Mouse (Mus musculus) large intestine, adult 2 months (tissue): Measurements from ENCODE around the gene Fgfr2. TPM values are rescaled to one million over a fixed set of nuclear protein-coding genes. Genes with fewer than 3 reads are reported as not detected.

Experiments used
- DNase-seq: peaks from one replicate; pipeline ENCODE4 v3.0.0-alpha.2; 2012; ENCODE audit warnings: low read depth, low spot score
- WGBS: fragments of 180-500 bp; shearing (Covaris S2); methylation state at CpG from one replicate; pipeline ENCODE4 v1.1.7; 2018; 5-methylcytosine and 5-hydroxymethylcytosine counted together
- polyA plus RNA-seq: library from polyadenylated mRNA; depleted of rRNA; stranded (reverse); fragments of >200 nt; gene quantifications from 2 replicates; pipeline ENCODE4 v1.2.3, GENCODE M21; 2012

The Fgfr2 gene
- polyA plus RNA-seq, 1 experiment: 35.0 TPM

- 90% methylated on average over 16 of the region's 16 CpGs for WGBS
Measured at GRCm38 (mm10) chr7:130269124-130269867, 2853.9 kb downstream of the Fgfr2 start.

DNA sequence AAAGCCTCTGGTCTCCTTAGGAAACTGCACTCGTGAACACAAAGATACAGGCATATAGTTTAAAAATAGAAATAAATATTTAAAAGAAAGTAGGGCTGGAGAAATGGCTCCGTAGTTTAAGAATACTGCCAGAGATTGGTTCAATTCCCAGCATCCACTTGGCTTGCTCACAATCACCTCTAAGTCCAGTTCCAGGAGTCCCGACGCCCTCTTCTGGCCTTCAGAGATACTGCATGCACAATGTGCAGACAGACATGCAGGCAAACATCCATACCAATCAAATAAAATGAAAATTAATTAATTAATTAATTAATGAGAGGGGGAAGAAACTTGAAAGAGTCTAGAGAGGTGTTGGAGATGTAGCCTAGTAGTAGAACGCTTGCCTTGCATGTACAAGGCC is 2856.1 kb downstream of the Fgfr2 start:
- DNase-seq: no peak
- WGBS: 51% methylated on average over 5 of the region's 5 CpGs

More at GRCm38 (mm10) chr7:130269124-130269867, 2853.9 kb downstream of the Fgfr2 start:
- DNase-seq: no peak

- no peak for DNase-seq
- WGBS: under 1% methylated on average over 49 of the region's 52 CpGs
Measured at GRCm38 (mm10) chr7:130266166-130266490, 2857.0 kb downstream of the Fgfr2 start.

- no peak for DNase-seq
- under 1% methylated on average over 58 of the region's 58 CpGs for WGBS
Measured at GRCm38 (mm10) chr7:130265319-130266165, 2857.6 kb downstream of the Fgfr2 start.

DNA sequence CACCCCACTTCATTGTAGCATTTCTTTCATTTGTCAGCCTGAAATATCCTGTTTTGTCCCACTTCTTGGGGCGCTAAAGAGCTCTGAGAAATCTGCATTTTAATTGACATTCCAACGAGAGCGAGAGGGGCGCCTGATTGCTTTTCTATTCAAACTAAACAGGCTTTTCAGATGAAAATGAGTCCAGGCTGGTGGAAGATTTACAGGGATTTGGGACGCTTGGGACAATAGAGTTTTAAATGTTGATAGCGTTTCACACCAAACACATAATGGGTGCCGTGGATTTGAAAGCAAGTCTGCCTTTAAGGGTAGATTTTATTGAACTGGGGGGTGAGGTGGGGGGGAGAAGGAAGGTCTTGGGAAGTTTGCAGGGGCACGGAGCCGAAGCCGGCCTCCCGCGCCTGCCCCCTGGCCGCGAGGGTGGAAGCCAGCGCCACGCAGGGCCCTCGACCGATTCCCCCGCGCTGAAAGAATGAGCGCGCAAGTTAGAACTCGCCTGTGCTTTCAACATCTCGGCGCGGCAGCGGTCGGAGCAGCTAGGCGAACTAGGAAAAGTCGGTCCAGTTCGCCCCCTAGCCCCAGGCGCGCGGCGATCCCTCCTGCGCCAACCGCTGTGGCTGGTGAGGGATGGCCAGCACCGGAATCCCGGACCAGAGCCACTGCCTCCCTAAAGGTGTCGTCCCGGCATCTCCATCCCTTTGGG is 2858.4 kb downstream of the Fgfr2 start:
- under 1% methylated on average over 41 of the region's 41 CpGs for WGBS
- DNase-seq: no peak

GRCm38 (mm10) chr7:130263799-130264351 is 2859.3 kb downstream of the Fgfr2 start:
- WGBS: 13% methylated on average over 20 of the region's 20 CpGs
- no peak for DNase-seq

DNA sequence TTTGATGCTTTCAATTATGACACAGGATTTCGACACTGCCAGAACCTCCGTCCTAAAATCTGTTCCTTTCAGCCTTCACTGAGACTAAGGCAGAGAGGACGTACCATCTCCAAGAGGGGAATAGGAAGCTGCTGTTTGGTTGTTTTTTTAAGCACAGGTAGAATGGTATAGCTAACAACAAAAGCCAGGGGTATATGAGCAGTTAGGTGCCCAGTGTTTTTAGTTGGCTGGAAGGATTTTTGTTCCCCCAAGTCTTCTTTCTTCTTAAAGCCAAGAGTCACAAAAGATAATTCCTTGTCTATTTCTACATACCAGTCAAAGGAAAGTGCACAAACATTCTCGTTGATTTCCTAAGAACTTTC is 2859.9 kb downstream of the Fgfr2 start:
- DNase-seq: no peak
- 50% methylated on average over 4 of the region's 4 CpGs for WGBS

DNA sequence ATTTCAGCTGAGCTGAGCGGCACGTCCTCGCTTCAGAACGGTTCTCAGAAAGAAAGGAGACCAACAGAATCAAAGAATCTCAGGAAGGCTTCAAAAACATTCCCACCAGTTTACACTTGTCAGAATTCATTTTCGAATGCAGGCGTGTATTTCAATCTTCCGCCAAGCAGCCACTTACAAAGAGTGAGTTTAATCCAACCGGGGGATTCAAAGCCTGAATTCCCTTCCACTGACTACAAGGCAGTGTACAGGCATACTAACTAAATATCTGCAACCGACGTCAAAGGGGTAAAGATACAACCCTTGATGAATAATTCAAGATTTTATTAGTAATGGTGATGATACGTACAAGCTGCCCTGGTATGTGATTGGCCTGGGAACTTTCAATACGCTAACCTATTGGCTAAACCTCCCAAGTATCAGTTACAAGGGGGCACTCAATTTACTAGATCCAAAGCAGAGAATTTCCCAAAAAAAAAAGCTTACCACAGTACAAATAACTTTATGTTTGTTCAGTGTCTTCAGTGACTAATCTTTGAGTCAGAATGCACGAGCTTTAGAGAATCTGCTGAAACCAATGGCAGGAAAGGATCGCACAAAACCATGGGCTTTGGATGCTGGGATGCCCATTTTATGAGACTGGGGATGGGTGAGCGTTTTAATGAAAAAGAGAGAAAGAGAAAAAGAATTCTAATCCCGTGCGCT is 2860.5 kb downstream of the Fgfr2 start:
- 68% methylated on average over 17 of the region's 17 CpGs for WGBS
- no peak for DNase-seq

GRCm38 (mm10) chr7:130261684-130262527 is 2861.2 kb downstream of the Fgfr2 start:
- 65% methylated on average over 17 of the region's 17 CpGs for WGBS

DNA sequence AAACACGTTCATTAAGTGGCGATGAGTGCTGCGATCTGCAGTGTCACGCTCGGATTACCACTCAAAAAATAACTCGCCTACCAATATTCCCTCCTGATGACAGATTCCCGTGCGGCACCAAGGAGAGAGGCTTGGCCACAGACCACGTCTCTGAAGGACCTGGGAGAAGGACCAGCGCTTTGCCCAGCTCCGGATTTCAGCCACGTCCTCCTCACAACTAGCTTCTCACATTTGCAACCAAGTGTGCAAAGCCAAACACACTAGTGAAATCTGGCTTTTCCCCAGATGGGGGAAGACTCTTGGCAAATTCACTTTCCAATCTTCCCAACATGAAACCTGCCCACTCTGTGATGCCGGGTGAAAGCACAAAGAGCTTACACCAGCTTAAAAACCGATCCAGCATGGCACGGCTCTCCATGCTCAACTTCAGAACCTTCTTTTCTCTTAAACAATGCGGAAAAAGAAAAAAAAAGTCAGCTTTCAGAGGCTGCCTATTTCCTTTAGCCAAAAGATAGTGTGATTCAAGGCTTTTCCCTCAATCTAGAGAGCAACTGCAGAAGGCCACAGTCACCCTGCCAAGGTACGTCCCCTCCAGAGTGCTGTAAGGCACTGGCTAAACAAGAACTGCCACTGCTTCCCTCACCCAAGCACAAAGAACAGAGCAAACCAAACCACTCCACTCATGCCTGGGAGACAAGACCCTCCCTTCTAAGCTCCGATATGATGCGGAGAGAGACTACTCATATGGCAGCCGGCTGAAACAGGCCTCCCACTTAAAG is 2862.1 kb downstream of the Fgfr2 start:
- no peak for DNase-seq
- 78% methylated on average over 20 of the region's 20 CpGs for WGBS

More at GRCm38 (mm10) chr7:130261684-130262527, 2861.2 kb downstream of the Fgfr2 start:
- DNase-seq: no peak

- DNase-seq: no peak
- 46% methylated on average over 5 of the region's 5 CpGs for WGBS
Measured at GRCm38 (mm10) chr7:130260060-130260459, 2863.1 kb downstream of the Fgfr2 start.

DNA sequence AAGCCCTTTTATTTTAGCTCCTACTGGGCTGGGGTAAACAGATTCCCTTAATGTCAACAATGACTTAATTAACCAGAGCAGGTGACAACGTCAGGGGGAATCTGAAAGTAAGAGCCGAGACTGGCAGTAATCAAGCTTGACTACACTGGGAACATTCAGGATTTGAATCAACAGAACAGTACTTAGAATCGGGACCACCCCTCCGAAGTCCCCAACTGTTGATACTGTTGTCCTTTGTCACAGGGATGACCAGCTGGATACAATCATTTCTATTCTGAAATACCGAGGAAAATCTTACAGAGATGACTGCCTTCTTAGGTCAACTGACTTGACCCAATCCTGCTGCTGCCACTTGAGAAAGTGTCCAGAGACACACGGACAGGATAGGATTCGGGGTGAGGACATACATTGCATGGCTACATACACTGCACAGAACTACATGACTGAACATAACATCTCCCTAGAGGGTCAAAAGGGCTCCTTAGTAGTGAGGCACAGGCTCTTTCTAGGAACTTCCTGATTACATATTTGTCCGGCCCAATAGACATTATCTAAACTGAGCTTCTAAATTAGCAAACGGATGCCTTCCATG is 2864.3 kb downstream of the Fgfr2 start:
- no peak for DNase-seq
- 23% methylated on average over 9 of the region's 9 CpGs for WGBS

- no peak for DNase-seq
- 54% methylated on average over 8 of the region's 8 CpGs for WGBS
Measured at GRCm38 (mm10) chr7:130257991-130258703, 2865.0 kb downstream of the Fgfr2 start.

- 29% methylated on average over 4 of the region's 4 CpGs for WGBS
- DNase-seq: no peak
Measured at GRCm38 (mm10) chr7:130253264-130253663, 2869.9 kb downstream of the Fgfr2 start.

- DNase-seq: no peak
- WGBS: 66% methylated on average over 3 of the region's 3 CpGs
Measured at GRCm38 (mm10) chr7:130251936-130252523, 2871.1 kb downstream of the Fgfr2 start.

DNA sequence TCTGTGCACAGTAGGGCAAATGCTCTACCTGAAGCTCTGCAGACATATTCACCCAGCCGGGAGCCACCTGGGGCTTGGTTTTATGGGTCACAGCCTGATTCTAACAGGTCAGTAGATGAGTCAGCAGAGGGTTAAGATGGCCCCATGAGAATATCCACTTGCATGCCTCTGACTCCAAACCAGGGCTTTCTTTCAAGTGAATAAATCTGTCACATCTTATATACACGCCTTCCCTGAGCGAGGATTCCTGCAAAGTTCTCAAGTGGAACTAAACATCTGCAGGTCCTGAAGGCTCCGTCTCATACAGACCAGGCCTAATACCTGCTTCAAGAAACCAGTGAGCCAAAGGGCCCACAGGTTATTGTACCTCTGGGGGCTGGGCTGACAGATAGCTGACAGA is 2872.2 kb downstream of the Fgfr2 start:
- no peak for DNase-seq
- WGBS: 74% methylated on average over 4 of the region's 4 CpGs

DNA sequence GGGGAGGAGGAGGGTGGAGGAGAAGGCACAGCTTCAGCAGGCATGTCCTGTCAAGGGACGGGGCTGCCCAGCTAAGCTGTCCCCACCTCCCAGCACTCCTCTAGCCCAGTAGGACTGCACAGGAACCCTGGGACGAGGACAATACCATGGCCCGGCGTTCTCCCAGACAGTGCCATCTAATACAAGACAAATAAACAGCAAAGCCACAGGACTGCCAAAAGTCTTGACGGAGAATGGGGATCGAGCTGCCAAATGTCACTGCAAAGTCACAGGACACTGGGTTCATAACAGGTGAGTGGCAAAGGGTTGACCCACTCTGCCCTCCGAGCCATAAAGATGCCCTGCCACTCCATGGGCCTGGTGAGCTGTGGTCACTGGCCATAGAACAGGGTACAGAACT is 2874.7 kb downstream of the Fgfr2 start:
- 46% methylated on average over 7 of the region's 7 CpGs for WGBS
- no peak for DNase-seq
